Mouse (Mus musculus) forebrain, embryonic 14.5 days (tissue): ENCODE results near the gene Fndc1. TPM values are rescaled to one million over a fixed set of nuclear protein-coding genes. Genes with fewer than 3 reads are reported as not detected.

Source experiments
- ATAC-seq: fragments of 200-750 bp; cut with Nextera tagmentation; 2 replicates; pipeline ENCODE4 v1.8.0; 2017; ENCODE audit warnings: mild to moderate bottlenecking, moderate library complexity
- DNase-seq: peaks from one replicate; pipeline ENCODE4 v3.0.0-alpha.2; 2015; ENCODE audit warnings: low spot score
- H3K27ac ChIP-seq: fragments of 300-500 bp; sonication (generic); 2 replicates; pipeline ENCODE4 v1.5.1; 2014; ENCODE audit warnings: low read depth, mild to moderate bottlenecking, control low read depth, low read length, moderate library complexity
- H3K27me3 ChIP-seq: fragments of 300-500 bp; sonication (generic); replicated peaks from 2 replicates; pipeline ENCODE4 v1.6.1; 2014; ENCODE audit warnings: low read length, control low read depth, mixed read lengths; ENCODE audit not compliant: control insufficient read depth, insufficient read depth
- H3K36me3 ChIP-seq: fragments of 300-500 bp; sonication (generic); 2 replicates; pipeline ENCODE4 v1.6.1; 2014; ENCODE audit warnings: low read length, control low read depth; ENCODE audit not compliant: control insufficient read depth, insufficient read depth
- H3K4me1 ChIP-seq: fragments of 300-500 bp; sonication (generic); 2 replicates; pipeline ENCODE4 v1.6.1; 2014; ENCODE audit warnings: antibody characterized with exemption, low read length, control low read depth; ENCODE audit not compliant: control insufficient read depth, insufficient read depth
- H3K4me2 ChIP-seq: fragments of 300-500 bp; sonication (generic); 2 replicates; pipeline ENCODE4 v1.6.1; 2014; ENCODE audit warnings: mild to moderate bottlenecking, control low read depth, low read length
- H3K4me3 ChIP-seq: fragments of 300-500 bp; sonication (generic); 2 replicates; pipeline ENCODE4 v1.5.1; 2014; ENCODE audit warnings: low read depth, low read length, control low read depth
- H3K9ac ChIP-seq: fragments of 300-500 bp; sonication (generic); 2 replicates; pipeline ENCODE4 v1.6.1; 2014; ENCODE audit warnings: mild to moderate bottlenecking, low read length, control low read depth, moderate library complexity
- H3K9me3 ChIP-seq: fragments of 300-500 bp; sonication (generic); replicated peaks from 2 replicates; pipeline ENCODE4 v1.6.1; 2016; ENCODE audit warnings: low read length, control low read depth, mixed read lengths; ENCODE audit not compliant: control insufficient read depth
- WGBS: fragments of 180-500 bp; shearing (Covaris S2); extraction: QIAGEN DNeasy Blood & Tissue Kit; methylation state at CpG from one replicate; pipeline ENCODE4 v1.1.7; 2014; 5-methylcytosine and 5-hydroxymethylcytosine counted together
- polyA plus RNA-seq: library from polyadenylated mRNA; unstranded; fragments of >200 nt; fragmentation: Nextera tagmentation; extraction: Ambion mirVana; gene quantifications from 2 replicates; pipeline ENCODE4 v1.2.1, GENCODE M21; 2014

Fndc1 gene
- polyA plus RNA-seq, 1 experiment from 2014 or later, result 1.5 TPM

DNA sequence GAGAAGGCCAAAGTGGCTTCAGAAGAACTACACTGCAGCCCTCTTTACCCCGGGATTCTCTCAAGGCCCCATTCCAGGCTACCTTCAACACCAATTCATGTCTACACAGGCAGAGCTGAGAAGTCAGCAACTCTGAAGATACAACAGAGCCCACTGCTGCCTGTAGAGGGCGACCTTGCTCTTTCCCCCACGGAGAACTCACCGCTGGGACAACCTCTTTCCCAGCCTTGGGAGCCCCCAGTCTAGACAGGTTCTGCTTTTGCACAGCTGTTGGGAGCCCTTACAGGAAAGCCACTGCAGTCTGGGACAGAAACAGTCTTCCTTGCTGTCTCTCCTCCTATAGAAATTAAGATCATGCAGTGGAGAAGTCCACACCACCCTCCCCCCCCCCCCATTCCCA, 41.5 kb upstream of the Fndc1 start:
- H3K4me1 ChIP-seq, result no peaks in the 10 kb centered on the region
- no peaks in the 10 kb centered on the region for H3K36me3 ChIP-seq
- no peak overlapping the region for H3K4me2 ChIP-seq
- peak; percentile 66; the same call in 1 of the 2 replicates for ATAC-seq
- H3K9me3 ChIP-seq, result no peaks in the 10 kb centered on the region
- H3K4me3 ChIP-seq, result no peak overlapping the region
- 13% methylated on average over 4 of the region's 4 CpGs for WGBS
- no peak overlapping the region for H3K27ac ChIP-seq
- H3K27me3 ChIP-seq, result no peaks in the 10 kb centered on the region
- peak; percentile 64 for DNase-seq
- H3K9ac ChIP-seq, result no peak overlapping the region

GRCm38 (mm10) chr17:7864740-7865139, 37.6 kb upstream of the Fndc1 start:
- ATAC-seq (no peak), DNase-seq (no peak)
- WGBS, result 19% methylated on average over 7 of the region's 7 CpGs
- H3K27ac ChIP-seq, result no peak overlapping the region
- H3K27me3 ChIP-seq, result no peaks in the 10 kb centered on the region
- no peak overlapping the region for H3K9ac ChIP-seq
- no peaks in the 10 kb centered on the region for H3K36me3 ChIP-seq
- H3K4me1 ChIP-seq, result no peaks in the 10 kb centered on the region
- H3K4me3 ChIP-seq, result no peak overlapping the region
- H3K9me3 ChIP-seq, result no peaks in the 10 kb centered on the region
- no peak overlapping the region for H3K4me2 ChIP-seq

DNA sequence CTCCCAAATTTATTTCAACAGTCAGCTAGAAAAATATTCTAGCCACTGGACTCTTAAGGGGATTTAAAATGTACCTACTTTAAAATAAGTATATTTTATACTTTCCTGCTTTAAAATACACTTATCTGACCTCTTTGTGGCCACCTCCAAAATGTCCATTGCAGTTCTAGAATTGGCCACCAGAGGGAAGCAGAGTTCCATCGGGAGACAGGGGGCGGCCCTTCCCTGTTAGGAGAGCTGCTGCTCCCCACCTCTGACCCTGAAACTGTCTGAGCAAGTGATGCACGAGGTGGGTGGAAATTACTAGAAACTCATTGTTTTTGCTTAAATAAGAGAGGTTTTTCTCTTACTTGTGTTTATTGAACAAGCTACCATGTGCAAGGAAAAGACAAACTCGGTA, 36.6 kb upstream of the Fndc1 start:
- no peaks in the 10 kb centered on the region for H3K36me3 ChIP-seq
- no peaks in the 10 kb centered on the region for H3K4me1 ChIP-seq
- 24% methylated on average over 4 of the region's 4 CpGs for WGBS
- H3K4me2 ChIP-seq, result no peak overlapping the region
- no peak overlapping the region for H3K27ac ChIP-seq
- H3K27me3 ChIP-seq, result no peaks in the 10 kb centered on the region
- ATAC-seq, result 0 out of 2 replicates have a peak, but pooled peaks have one; percentile 29
- DNase-seq, result peak; percentile 69
- no peak overlapping the region for H3K9ac ChIP-seq
- H3K9me3 ChIP-seq, result no peaks in the 10 kb centered on the region
- no peak overlapping the region for H3K4me3 ChIP-seq

DNA sequence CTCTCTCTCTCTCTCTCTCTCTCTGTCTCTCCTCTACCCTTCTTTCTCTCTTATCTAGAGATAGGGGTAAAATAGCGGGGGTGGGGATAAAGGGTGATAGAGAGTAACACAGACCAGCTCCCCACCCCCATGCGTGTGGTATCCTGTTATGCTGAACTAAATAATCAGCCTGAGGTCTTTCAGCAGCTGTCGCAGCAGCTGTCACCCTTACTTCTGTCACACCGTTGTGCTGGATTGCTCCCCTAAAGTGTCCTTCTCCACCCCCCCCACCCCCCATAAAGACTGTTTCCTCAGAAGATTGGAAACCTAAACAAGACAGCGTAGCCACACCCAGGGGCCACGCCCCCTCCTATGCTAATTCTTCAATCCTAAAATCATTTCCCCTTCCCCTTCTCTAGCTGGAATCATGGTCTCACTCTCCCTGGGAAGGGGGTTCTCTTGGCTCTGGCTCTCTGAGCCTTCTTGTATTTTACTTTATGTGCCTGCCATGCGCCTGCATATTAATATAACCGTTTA, 33.8 kb upstream of the Fndc1 start:
- no peak for DNase-seq
- Histone ChIP-seq H3K9me3 (no peaks in the 10 kb centered on the region), H3K4me1 (no peaks in the 10 kb centered on the region), H3K4me2 (no peak overlapping the region), H3K4me3 (no peak overlapping the region), H3K27ac (no peak overlapping the region), H3K36me3 (no peaks in the 10 kb centered on the region), H3K9ac (no peak overlapping the region), H3K27me3 (no peaks in the 10 kb centered on the region)
- ATAC-seq, result no peak
- WGBS, result 74% methylated on average over 8 of the region's 8 CpGs

DNA sequence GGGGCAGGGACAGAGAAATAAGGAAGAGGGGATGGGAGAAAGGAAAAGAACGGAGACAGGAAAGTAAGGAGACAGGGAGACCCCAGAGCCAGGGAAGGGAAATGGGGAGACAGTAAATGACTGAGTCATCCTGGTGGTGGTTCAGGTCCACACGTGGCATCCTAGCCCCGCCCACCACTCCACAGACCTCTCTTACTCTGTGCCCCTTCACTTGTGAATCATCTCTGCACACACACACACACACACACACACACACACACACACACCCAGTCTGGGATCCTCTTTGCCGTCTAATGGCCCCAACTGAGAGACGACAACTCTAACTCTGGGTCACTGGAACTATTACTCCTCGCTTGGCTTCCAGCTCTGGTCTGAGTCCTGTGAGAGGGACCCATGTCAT, 30.6 kb upstream of the Fndc1 start:
- H3K27ac ChIP-seq, result no peak overlapping the region
- no peaks in the 10 kb centered on the region for H3K4me1 ChIP-seq
- H3K4me3 ChIP-seq, result no peak overlapping the region
- WGBS, result 83% methylated on average over 5 of the region's 6 CpGs
- ATAC-seq (no peak), DNase-seq (no peak)
- H3K27me3 ChIP-seq, result no peaks in the 10 kb centered on the region
- no peaks in the 10 kb centered on the region for H3K36me3 ChIP-seq
- no peak overlapping the region for H3K9ac ChIP-seq
- H3K4me2 ChIP-seq, result no peak overlapping the region
- peaks cover 3% of the 10 kb centered on the region; the same call in 1 of the 2 replicates for H3K9me3 ChIP-seq

DNA sequence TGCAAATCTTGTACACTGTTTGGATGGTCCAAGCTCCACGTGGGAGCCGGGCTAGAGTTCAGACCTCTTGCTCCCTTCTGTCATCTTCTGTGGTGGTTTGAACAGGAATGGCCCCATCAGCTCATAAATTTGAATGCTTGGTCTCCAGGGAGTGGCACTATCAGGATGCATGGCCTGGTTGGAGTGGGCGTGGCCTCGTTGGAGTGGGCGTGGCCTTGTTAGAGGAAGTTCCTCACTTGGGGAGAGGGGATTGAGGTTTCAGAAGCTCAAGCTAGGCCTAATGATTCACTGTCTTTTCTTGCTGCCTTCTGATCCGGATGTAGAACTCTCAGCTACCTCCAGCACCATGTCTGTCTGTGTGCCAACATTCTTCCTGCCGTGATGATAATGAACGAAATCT, 28.7 kb upstream of the Fndc1 start:
- no peaks in the 10 kb centered on the region for H3K27me3 ChIP-seq
- H3K9me3 ChIP-seq, result peaks cover 3% of the 10 kb centered on the region; the same call in 1 of the 2 replicates
- no peaks in the 10 kb centered on the region for H3K36me3 ChIP-seq
- H3K4me1 ChIP-seq, result no peaks in the 10 kb centered on the region
- H3K4me2 ChIP-seq, result no peak overlapping the region
- no peak for ATAC-seq
- no peak overlapping the region for H3K27ac ChIP-seq
- no peak overlapping the region for H3K4me3 ChIP-seq
- no peak overlapping the region for H3K9ac ChIP-seq
- 64% methylated on average over 8 of the region's 8 CpGs for WGBS
- DNase-seq, result no peak

- Histone ChIP-seq H3K4me3 (no peak overlapping the region), H3K9ac (no peak overlapping the region), H3K9me3 (peaks cover 3% of the 10 kb centered on the region; the same call in 1 of the 2 replicates), H3K36me3 (no peaks in the 10 kb centered on the region), H3K27me3 (no peaks in the 10 kb centered on the region), H3K27ac (no peak overlapping the region), H3K4me1 (no peaks in the 10 kb centered on the region), H3K4me2 (no peak overlapping the region)
- no peak for ATAC-seq
- WGBS, result 28% methylated on average over 4 of the region's 4 CpGs
- DNase-seq, result no peak
These were observed 24.9 kb upstream of the Fndc1 start for GRCm38 (mm10) chr17:7851979-7852378.

GRCm38 (mm10) chr17:7851527-7851926, 24.4 kb upstream of the Fndc1 start:
- no peaks in the 10 kb centered on the region for H3K4me1 ChIP-seq
- no peak overlapping the region for H3K27ac ChIP-seq
- ATAC-seq (no peak), DNase-seq (no peak)
- peaks cover 3% of the 10 kb centered on the region; the same call in 1 of the 2 replicates for H3K9me3 ChIP-seq
- no peak overlapping the region for H3K9ac ChIP-seq
- 45% methylated on average over 9 of the region's 9 CpGs for WGBS
- no peak overlapping the region for H3K4me2 ChIP-seq
- no peak overlapping the region for H3K4me3 ChIP-seq
- H3K27me3 ChIP-seq, result no peaks in the 10 kb centered on the region
- no peaks in the 10 kb centered on the region for H3K36me3 ChIP-seq

DNA sequence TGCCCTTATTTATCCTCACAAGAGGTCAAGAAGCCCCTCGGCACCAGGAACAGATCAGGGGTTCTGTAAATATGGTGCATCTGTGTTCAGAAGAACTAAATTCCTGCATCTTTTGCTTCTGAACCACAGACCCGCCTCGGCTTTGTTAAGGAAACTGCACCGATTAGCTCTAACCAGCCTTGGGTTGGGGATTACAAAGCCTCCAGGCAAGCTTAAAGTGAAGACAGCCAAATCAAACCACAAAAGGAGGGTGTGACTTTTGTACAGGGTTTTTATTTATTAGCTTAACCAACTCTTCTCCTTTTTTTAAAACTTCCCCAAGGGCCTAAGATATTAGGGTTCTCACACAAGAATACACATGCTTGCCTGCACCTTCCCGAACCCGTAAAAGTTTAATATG, 23.1 kb upstream of the Fndc1 start:
- DNase-seq (no peak), ATAC-seq (no peak)
- Histone ChIP-seq H3K27me3 (no peaks in the 10 kb centered on the region), H3K4me2 (no peak overlapping the region), H3K9ac (no peak overlapping the region), H3K4me1 (no peaks in the 10 kb centered on the region), H3K27ac (no peak overlapping the region), H3K4me3 (no peak overlapping the region), H3K9me3 (peaks cover 3% of the 10 kb centered on the region; the same call in 1 of the 2 replicates), H3K36me3 (no peaks in the 10 kb centered on the region)
- WGBS, result 60% methylated on average over 6 of the region's 6 CpGs
